Mouse (Mus musculus) heart, postnatal 0 days (tissue): ENCODE results near the gene Trpv4. TPM values are rescaled to one million over a fixed set of nuclear protein-coding genes. Genes with fewer than 3 reads are reported as not detected.

ENCODE experiments used
- ATAC-seq: fragments of 200-750 bp; cut with Nextera tagmentation; 2 replicates; pipeline ENCODE4 v1.8.0; 2017; ENCODE audit warnings: low read depth, moderate number of reproducible peaks, moderate library complexity; ENCODE audit not compliant: insufficient read depth
- DNase-seq: peaks from one replicate; pipeline ENCODE4 v3.0.0-alpha.2; 2016; ENCODE audit warnings: low spot score
- H3K27ac ChIP-seq: fragments of 300-500 bp; sonication (generic); 2 replicates; pipeline ENCODE4 v1.5.1; 2014; ENCODE audit warnings: low read depth, mild to moderate bottlenecking
- H3K27me3 ChIP-seq: fragments of 300-500 bp; sonication (generic); 2 replicates; pipeline ENCODE4 v1.6.1; 2014; ENCODE audit warnings: low read length, mixed read lengths; ENCODE audit not compliant: control insufficient read depth, insufficient read depth
- H3K36me3 ChIP-seq: fragments of 300-500 bp; sonication (generic); replicated peaks from 2 replicates; pipeline ENCODE4 v1.6.1; 2014; ENCODE audit warnings: low read length, mixed read lengths; ENCODE audit not compliant: control insufficient read depth, insufficient read depth
- H3K4me1 ChIP-seq: fragments of 300-500 bp; sonication (generic); 2 replicates; pipeline ENCODE4 v1.6.1; 2014; ENCODE audit warnings: antibody characterized with exemption; ENCODE audit not compliant: control insufficient read depth, insufficient read depth
- H3K4me2 ChIP-seq: fragments of 300-500 bp; sonication (generic); 2 replicates; pipeline ENCODE4 v1.6.1; 2014; ENCODE audit warnings: low read depth, mild to moderate bottlenecking, low read length, moderate library complexity
- H3K4me3 ChIP-seq: fragments of 300-500 bp; sonication (generic); 2 replicates; pipeline ENCODE4 v1.5.1; 2014; ENCODE audit warnings: low read depth, low read length
- H3K9ac ChIP-seq: fragments of 300-500 bp; sonication (generic); replicated peaks from 2 replicates; pipeline ENCODE4 v1.6.1; 2014; ENCODE audit warnings: low read depth, low read length, mixed read lengths
- H3K9me3 ChIP-seq: fragments of 300-500 bp; sonication (generic); replicated peaks from 2 replicates; pipeline ENCODE4 v1.6.1; 2016; ENCODE audit warnings: low read length; ENCODE audit not compliant: control insufficient read depth
- CTCF ChIP-seq: IDR thresholded peaks from 2 replicates; pipeline ENCODE4 v1.5.1; 2016; ENCODE audit warnings: antibody characterized with exemption, control low read depth, low read depth
- EP300 ChIP-seq: IDR thresholded peaks from 2 replicates; pipeline ENCODE4 v1.6.1; 2016; ENCODE audit warnings: antibody characterized with exemption, low read depth
- WGBS: fragments of 180-500 bp; shearing (Covaris S2); extraction: QIAGEN DNeasy Blood & Tissue Kit; methylation state at CpG from one replicate; pipeline ENCODE4 v1.1.7; 2014; 5-methylcytosine and 5-hydroxymethylcytosine counted together
- polyA plus RNA-seq: library from polyadenylated mRNA; unstranded; fragments of >200 nt; fragmentation: Nextera tagmentation; extraction: Ambion mirVana; gene quantifications from 2 replicates; pipeline ENCODE4 v1.2.1, GENCODE M21; 2015
- total RNA-seq: library from RNA; depleted of rRNA; stranded (reverse); fragments of >200 nt; gene quantifications from 2 replicates; pipeline ENCODE4 v1.2.3, GENCODE M21; 2014; ENCODE audit warnings: low replicate concordance; rRNA removed

Trpv4 gene
- 2.3 and 3.4 TPM in 2 replicates for total RNA-seq
- polyA plus RNA-seq, result 0.87 and 0.93 TPM in 2 replicates

- DNase-seq, result no peak
- ATAC-seq, result no peak; the same call in 1 of the 2 replicates
- no peaks in the 10 kb centered on the region for H3K36me3 ChIP-seq
- peaks cover 5% of the 10 kb centered on the region for H3K4me1 ChIP-seq
- H3K27me3 ChIP-seq, result peaks cover 53% of the 10 kb centered on the region
- H3K4me3 ChIP-seq, result peak within 1 kb of the TSS; percentile 52
- no peak within 1 kb of the TSS for H3K27ac ChIP-seq
- no peaks in the 10 kb centered on the region for H3K9me3 ChIP-seq
- TF ChIP-seq EP300, result no peak
- no peak for TF ChIP-seq CTCF
- no peak within 1 kb of the TSS for H3K9ac ChIP-seq
- peak within 1 kb of the TSS; percentile 79 for H3K4me2 ChIP-seq
- WGBS, result under 1% methylated on average over 47 of the region's 47 CpGs
Measured at GRCm38 (mm10) chr5:114658255-114658654, at the start of gene Trpv4. Gene Trpv4, minus strand, starts transcription at chr5:114658421.

- Histone ChIP-seq H3K27me3 (no peaks in the 10 kb centered on the region), H3K9ac (peak within 1 kb of the TSS; percentile 72), H3K4me2 (peak within 1 kb of the TSS; percentile 92), H3K4me1 (peaks cover 8% of the 10 kb centered on the region; the same call in 1 of the 2 replicates), H3K27ac (no peak within 1 kb of the TSS), H3K36me3 (peaks cover 23% of the 10 kb centered on the region), H3K4me3 (peak within 1 kb of the TSS; percentile 76), H3K9me3 (no peaks in the 10 kb centered on the region)
- TF ChIP-seq EP300 (no peak), CTCF (peak; percentile 81)
- DNase-seq (peak; percentile 93), ATAC-seq (peak; percentile 82)
- 4% methylated on average over 48 of the region's 49 CpGs for WGBS
Measured at GRCm38 (mm10) chr5:114707265-114708068, 49.2 kb upstream of the Trpv4 start, which contains the start of gene Tchp. Gene Tchp, plus strand, starts transcription at chr5:114707760.

- TF ChIP-seq CTCF (peak; percentile 80), EP300 (no peak)
- Histone ChIP-seq H3K27ac (no peak overlapping the region), H3K4me3 (no peak overlapping the region), H3K4me1 (no peaks in the 10 kb centered on the region), H3K9me3 (no peaks in the 10 kb centered on the region), H3K9ac (no peak overlapping the region), H3K36me3 (no peaks in the 10 kb centered on the region), H3K27me3 (no peaks in the 10 kb centered on the region), H3K4me2 (no peak overlapping the region)
- ATAC-seq (peak; percentile 84), DNase-seq (peak; percentile 49)
- WGBS, result 51% methylated on average over 14 of the region's 14 CpGs
Measured at GRCm38 (mm10) chr5:114702403-114703392, 44.5 kb upstream of the Trpv4 start.

DNA sequence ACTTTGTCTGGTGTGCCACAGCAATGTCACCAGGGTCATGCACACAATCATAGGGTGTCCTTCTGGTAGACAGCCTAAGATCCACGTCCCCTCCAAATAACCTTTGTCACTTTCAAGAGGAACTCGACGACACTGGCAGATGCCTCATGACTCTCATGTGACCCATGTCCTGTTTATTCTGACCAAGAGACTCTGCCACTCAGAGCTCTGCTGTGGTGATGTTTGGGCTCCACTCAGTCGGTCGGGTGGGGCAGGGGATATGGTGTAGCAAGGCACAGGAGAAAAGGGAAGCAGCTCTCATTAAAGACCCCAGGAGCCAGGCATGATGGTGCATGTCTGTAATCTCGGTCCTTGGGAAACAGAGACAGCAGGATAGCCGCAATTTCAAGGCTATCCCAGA is 40.8 kb upstream of the Trpv4 start:
- no peak for TF ChIP-seq EP300
- H3K27ac ChIP-seq, result no peak overlapping the region
- WGBS, result 39% methylated on average over 7 of the region's 7 CpGs
- H3K9me3 ChIP-seq, result no peaks in the 10 kb centered on the region
- no peak overlapping the region for H3K9ac ChIP-seq
- no peaks in the 10 kb centered on the region for H3K4me1 ChIP-seq
- H3K4me3 ChIP-seq, result no peak overlapping the region
- no peak for DNase-seq
- H3K4me2 ChIP-seq, result no peak overlapping the region
- no peak for ATAC-seq
- no peaks in the 10 kb centered on the region for H3K27me3 ChIP-seq
- no peaks in the 10 kb centered on the region for H3K36me3 ChIP-seq

GRCm38 (mm10) chr5:114698044-114698746 is 40.0 kb upstream of the Trpv4 start:
- no peak for TF ChIP-seq EP300
- no peak overlapping the region for H3K4me3 ChIP-seq
- no peak for ATAC-seq
- no peak overlapping the region for H3K4me2 ChIP-seq
- no peak overlapping the region for H3K9ac ChIP-seq
- WGBS, result 82% methylated on average over 19 of the region's 19 CpGs
- no peak overlapping the region for H3K27ac ChIP-seq
- H3K4me1 ChIP-seq, result no peaks in the 10 kb centered on the region
- DNase-seq, result no peak
- no peaks in the 10 kb centered on the region for H3K9me3 ChIP-seq
- H3K27me3 ChIP-seq, result no peaks in the 10 kb centered on the region
- H3K36me3 ChIP-seq, result no peaks in the 10 kb centered on the region
